ENCODE assay signal across 8 mouse cellular contexts in genomic region chr4:135153260-135154088, GRCm38 (mm10). TPM values are rescaled to one million over a fixed set of nuclear protein-coding genes. Genes with fewer than 3 reads are reported as not detected.
DNase-seq lines count a peak whose midpoint lies in the region; ATAC-seq and TF ChIP-seq lines count a peak whose summit lies in the region.

No protein-coding gene starts in this region.

- 0 out of 2 replicates have a peak overlapping the region, but pooled peaks have one; percentile 46 for H3K4me3 ChIP-seq in hindbrain, embryonic 10.5 days
- H3K4me3 ChIP-seq in hindbrain, embryonic 14.5 days (replicated peaks; ENCODE audit: low read length): no peak overlapping the region
- peak overlapping the region; percentile 37 to 76; a peak in 3 of 4 replicates for H3K4me3 ChIP-seq in ES-E14 (ENCODE audit: insufficient read depth in 1 of 2, low read depth in 1 of 2, low read length in 2 of 2, poor library complexity in 1 of 2, severe bottlenecking in 1 of 2)
- peak overlapping the region; percentile 47 for H3K4me3 ChIP-seq in heart, embryonic 15.5 days
- H3K4me3 ChIP-seq in liver, embryonic 15.5 days (replicated peaks): peak overlapping the region; percentile 57

- H3K27me3 ChIP-seq in hindbrain, embryonic 10.5 days (ENCODE audit: insufficient read depth, poor library complexity, severe bottlenecking): peaks cover 100% of the 10 kb centered on the region
- peaks cover 95% of the 10 kb centered on the region for H3K27me3 ChIP-seq in hindbrain, embryonic 14.5 days (ENCODE audit: control insufficient read depth, insufficient read depth, low read length)
- H3K27me3 ChIP-seq in heart, embryonic 15.5 days: peaks cover 98% of the 10 kb centered on the region
- H3K27me3 ChIP-seq in liver, embryonic 15.5 days: peaks cover 100% of the 10 kb centered on the region

- no peaks in the 10 kb centered on the region for H3K9me3 ChIP-seq in hindbrain, embryonic 10.5 days
- no peaks in the 10 kb centered on the region for H3K9me3 ChIP-seq in hindbrain, embryonic 14.5 days (ENCODE audit: control insufficient read depth, low read length)
- no peaks in the 10 kb centered on the region for H3K9me3 ChIP-seq in ES-E14 (ENCODE audit: control insufficient read depth, insufficient read depth, low read depth, low read length)
- H3K9me3 ChIP-seq in heart, embryonic 15.5 days (replicated peaks): no peaks in the 10 kb centered on the region
- no peaks in the 10 kb centered on the region for H3K9me3 ChIP-seq in liver, embryonic 15.5 days (replicated peaks)

- peak; percentile 64 for DNase-seq in hindbrain, embryonic 10.5 days (ENCODE audit: low spot score)
- no peak for DNase-seq in hindbrain, embryonic 14.5 days (ENCODE audit: low spot score)
- no peak for DNase-seq in ES-E14 (ENCODE audit: low read depth, low spot score)
- peak; percentile 66 to 69 for DNase-seq in spleen, postnatal 36 days (ENCODE audit: low spot score in 2 of 2)
- DNase-seq in right cerebral cortex, adult 18-20 months: no peak
- DNase-seq in c-Kit-positive CD71-positive TER-119-positive erythroid progenitor cells, embryonic 14.5 days (ENCODE audit: low spot score): no peak

- no peak overlapping the region for H3K4me2 ChIP-seq in hindbrain, embryonic 14.5 days (replicated peaks)
- H3K4me2 ChIP-seq in heart, embryonic 15.5 days: peak overlapping the region; percentile 64; the same call in 1 of the 2 replicates
- peak overlapping the region; percentile 79 for H3K4me2 ChIP-seq in liver, embryonic 15.5 days

- no peaks in the 10 kb centered on the region for H3K36me3 ChIP-seq in hindbrain, embryonic 10.5 days
- no peaks in the 10 kb centered on the region for H3K36me3 ChIP-seq in hindbrain, embryonic 14.5 days (replicated peaks; ENCODE audit: control insufficient read depth, insufficient read depth)
- H3K36me3 ChIP-seq in ES-E14 (ENCODE audit: control insufficient read depth, insufficient read depth, low read length, poor library complexity, severe bottlenecking): no peaks in the 10 kb centered on the region
- H3K36me3 ChIP-seq in heart, embryonic 15.5 days: no peaks in the 10 kb centered on the region
- H3K36me3 ChIP-seq in liver, embryonic 15.5 days (replicated peaks): no peaks in the 10 kb centered on the region

- under 1% methylated on average over 39 of the region's 39 CpGs for WGBS in hindbrain, embryonic 10.5 days
- under 1% methylated on average over 39 of the region's 39 CpGs for WGBS in hindbrain, embryonic 14.5 days
- whole genome bisulfite sequencing in heart, embryonic 15.5 days: 3% methylated on average over 39 of the region's 39 CpGs
- WGBS in liver, embryonic 15.5 days (ENCODE audit: insufficient replicate concordance): under 1% methylated on average over 39 of the region's 39 CpGs

- H3K27ac ChIP-seq in hindbrain, embryonic 10.5 days: 0 out of 2 replicates have a peak overlapping the region, but pooled peaks have one; percentile 8
- no peak overlapping the region for H3K27ac ChIP-seq in hindbrain, embryonic 14.5 days
- no peak overlapping the region for H3K27ac ChIP-seq in ES-E14 (ENCODE audit: insufficient read depth, low read depth, low read length, poor library complexity, severe bottlenecking)
- H3K27ac ChIP-seq in heart, embryonic 15.5 days: no peak overlapping the region
- H3K27ac ChIP-seq in liver, embryonic 15.5 days (replicated peaks): no peak overlapping the region

- H3K9ac ChIP-seq in hindbrain, embryonic 14.5 days: no peak overlapping the region
- no peak overlapping the region for H3K9ac ChIP-seq in ES-E14 (ENCODE audit: insufficient read depth, low read depth, low read length, poor library complexity, severe bottlenecking)
- no peak overlapping the region for H3K9ac ChIP-seq in heart, embryonic 15.5 days
- H3K9ac ChIP-seq in liver, embryonic 15.5 days: peak overlapping the region; percentile 40; the same call in 1 of the 2 replicates

- peaks cover 35% of the 10 kb centered on the region for H3K4me1 ChIP-seq in hindbrain, embryonic 10.5 days (replicated peaks)
- H3K4me1 ChIP-seq in hindbrain, embryonic 14.5 days (replicated peaks; ENCODE audit: control insufficient read depth, insufficient read depth, low read length): no peaks in the 10 kb centered on the region
- H3K4me1 ChIP-seq in ES-E14 (ENCODE audit: control insufficient read depth in 2 of 2, insufficient read depth in 2 of 2, low read length in 2 of 2, poor library complexity in 1 of 2): peaks cover under 1 to 3% of the 10 kb centered on the region in 2 experiments; a peak in 1 of 4 replicates
- peaks cover 31% of the 10 kb centered on the region for H3K4me1 ChIP-seq in heart, embryonic 15.5 days (replicated peaks)
- H3K4me1 ChIP-seq in liver, embryonic 15.5 days (replicated peaks): peaks cover 34% of the 10 kb centered on the region

- ATAC-seq in hindbrain, embryonic 14.5 days (ENCODE audit: low FRiP score): no peak
- ATAC-seq in heart, embryonic 15.5 days (replicated peaks; ENCODE audit: insufficient number of reproducible peaks, insufficient read depth, low FRiP score, low read depth): no peak
- ATAC-seq in liver, embryonic 15.5 days (ENCODE audit: insufficient read depth): peak; percentile 40; the same call in 1 of the 2 replicates

- in situ Hi-C loops in ES-E14 (cut with MboI; ENCODE audit: low sequenced_read_pairs in 2 of 2, unreplicated experiment in 2 of 2): no loop called here

TF ChIP-seq in ES-E14, 5 proteins besides CTCF, POLR2A, EP300 and RAD21:
- TF ChIP-seq HCFC1 (IDR thresholded peaks at IDR 0.05; ENCODE audit: borderline replicate concordance, insufficient read depth, low read length) (no peak), ZC3H11A (IDR thresholded peaks at IDR 0.05; ENCODE audit: borderline replicate concordance, low read depth, low read length) (no peak), CHD2 (IDR thresholded peaks at IDR 0.05; ENCODE audit: low read depth, low read length) (no peak), ZNF384 (IDR thresholded peaks at IDR 0.05; ENCODE audit: low read depth, low read length) (no peak), MAFK (IDR thresholded peaks at IDR 0.05; ENCODE audit: insufficient read depth, low read depth, low read length) (no peak)

RNA-seq across cellular contexts. Expression of gene Runx3, which starts 33.0 kb away (rescaled TPM):
- 0.07 and 0.09 TPM in 2 replicates for polyA plus RNA-seq in hindbrain, embryonic 10.5 days (2016; fragmentation: Nextera tagmentation; extraction: Ambion mirVana)
- not detected in 2 replicates for polyA plus RNA-seq in hindbrain, embryonic 14.5 days (2014; fragmentation: Nextera tagmentation; extraction: Ambion mirVana)
- total RNA-seq in ES-E14 (2012; rRNA removed): 0.49 and 0.63 TPM in 2 replicates
- 0.14 and 0.77 TPM in 2 replicates for polyA plus RNA-seq in heart, embryonic 15.5 days (2015; fragmentation: Nextera tagmentation; extraction: Ambion mirVana)
- polyA plus RNA-seq in liver, embryonic 15.5 days (2015; fragmentation: Nextera tagmentation; extraction: Ambion mirVana): 0.60 and 0.75 TPM in 2 replicates

Comparison
In these comparisons a context has a peak if more than half of its experiments do, and no peak if none do; other contexts are left out.
1. DNase-seq: peak in hindbrain, embryonic 10.5 days (single experiment) and spleen, postnatal 36 days (2 of 2); none in hindbrain, embryonic 14.5 days (single experiment), ES-E14 (single experiment), right cerebral cortex, adult 18-20 months (single experiment) and c-Kit-positive CD71-positive TER-119-positive erythroid progenitor cells, embryonic 14.5 days (single experiment).